Mouse (Mus musculus) liver, embryonic 14.5 days (tissue): ENCODE measurements at regions not wholly inside any gene's neighbourhood (a gene's known extent, or its start where the extent isn't known, plus 50 kb on each side); places are given as distances from the start of the nearest gene placed in this dataset.
A peak's percentile ranks its signal among the peaks of the same experiment; 100 is the strongest.

Experiments
- ATAC-seq: fragments of 200-750 bp; cut with Nextera tagmentation; 2 replicates; pipeline ENCODE4 v1.8.0; 2017; ENCODE audit warnings: moderate number of reproducible peaks, mild to moderate bottlenecking, moderate library complexity; ENCODE audit not compliant: insufficient read depth
- DNase-seq, 3 experiments: peaks; one replicate each; pipeline ENCODE4 v3.0.0-alpha.2; 2012 to 2013; ENCODE audit warnings: low read depth in 3 of 3, low spot score in 3 of 3
- H3K27ac ChIP-seq: fragments of 300-500 bp; sonication (generic); 2 replicates; pipeline ENCODE4 v1.5.1; 2014; ENCODE audit warnings: moderate library complexity, mild to moderate bottlenecking, control low read depth, inconsistent platforms
- H3K27me3 ChIP-seq: fragments of 300-500 bp; sonication (generic); 2 replicates; pipeline ENCODE4 v1.6.1; 2014; ENCODE audit warnings: mild to moderate bottlenecking, low read length, moderate library complexity; ENCODE audit not compliant: control insufficient read depth, insufficient read depth
- H3K36me3 ChIP-seq: fragments of 300-500 bp; sonication (generic); replicated peaks from 2 replicates; pipeline ENCODE4 v1.6.1; 2014; ENCODE audit warnings: low read depth; ENCODE audit not compliant: control insufficient read depth, insufficient read depth
- H3K4me1 ChIP-seq, 2 experiments: fragments of 200-500 bp in 1 of 2; fragments of 300-500 bp in 1 of 2; sonication (generic) in 1 of 2; replicated peaks; 2 replicates each; pipeline ENCODE4 v1.6.1; 2012 to 2014; ENCODE audit warnings: antibody characterized with exemption in 1 of 2, inconsistent platforms in 1 of 2, low read length in 1 of 2; ENCODE audit not compliant: control insufficient read depth in 2 of 2, insufficient read depth in 2 of 2
- H3K4me2 ChIP-seq: fragments of 300-500 bp; sonication (generic); 2 replicates; pipeline ENCODE4 v1.6.1; 2014; ENCODE audit warnings: low read depth, mild to moderate bottlenecking, control low read depth, moderate library complexity
- H3K4me3 ChIP-seq, 2 experiments: fragments of 200-500 bp in 1 of 2; fragments of 300-500 bp in 1 of 2; sonication (generic) in 1 of 2; 2 replicates each; pipeline ENCODE4 v1.5.1; 2012 to 2014; ENCODE audit warnings: low read depth in 2 of 2, low read length in 2 of 2, mild to moderate bottlenecking in 2 of 2, control low read depth in 1 of 2, inconsistent platforms in 1 of 2, moderate library complexity in 1 of 2; ENCODE audit not compliant: insufficient read depth in 1 of 2
- H3K9ac ChIP-seq: fragments of 300-500 bp; sonication (generic); replicated peaks from 2 replicates; pipeline ENCODE4 v1.6.1; 2014; ENCODE audit warnings: mild to moderate bottlenecking, control low read depth, moderate library complexity
- H3K9me3 ChIP-seq: fragments of 300-500 bp; sonication (generic); 2 replicates; pipeline ENCODE4 v1.6.1; 2016; ENCODE audit warnings: low read length, mixed read lengths; ENCODE audit not compliant: control insufficient read depth
- CTCF ChIP-seq: IDR thresholded peaks from 2 replicates; pipeline ENCODE4 v1.5.1; 2016; ENCODE audit warnings: antibody characterized with exemption, low read depth, control low read depth
- EP300 ChIP-seq: IDR thresholded peaks from 2 replicates; pipeline ENCODE4 v1.6.1; 2016; ENCODE audit warnings: antibody characterized with exemption, low read depth
- WGBS: fragments of 180-500 bp; shearing (Covaris S2); extraction: QIAGEN DNeasy Blood & Tissue Kit; methylation state at CpG from one replicate; pipeline ENCODE4 v1.1.7; 2014; ENCODE audit not compliant: insufficient replicate concordance; 5-methylcytosine and 5-hydroxymethylcytosine counted together

DNA sequence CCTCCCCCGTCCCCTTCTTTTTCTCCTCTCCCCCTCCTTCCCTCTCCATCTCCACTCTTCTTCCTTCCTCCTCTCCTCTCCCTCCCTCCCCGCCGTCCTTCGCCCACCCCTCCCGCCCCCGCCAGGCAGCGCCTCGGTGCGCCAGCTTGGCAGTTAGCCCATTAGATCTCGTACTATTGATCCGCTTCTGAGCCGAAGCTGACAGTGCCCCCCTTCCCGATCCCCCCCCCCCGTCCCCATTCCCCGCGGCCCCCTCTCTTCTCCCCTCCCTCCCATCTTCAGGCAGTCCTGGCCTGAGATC is 62.2 kb upstream of the Btrc start:
- H3K36me3 ChIP-seq, result no peaks in the 10 kb centered on the region
- ATAC-seq, result no peak
- H3K4me3 ChIP-seq, result peak overlapping the region in 1 of 2 experiments; percentile 29; a peak in 2 of 4 replicates
- TF ChIP-seq EP300 (no peak), CTCF (no peak)
- H3K9me3 ChIP-seq, result no peaks in the 10 kb centered on the region
- no peaks in the 10 kb centered on the region for H3K4me1 ChIP-seq
- no peak for DNase-seq
- WGBS, result 2% methylated on average over 16 of the region's 16 CpGs
- H3K27ac ChIP-seq, result no peak overlapping the region
- H3K4me2 ChIP-seq, result peak overlapping the region; percentile 56
- H3K9ac ChIP-seq, result no peak overlapping the region
- H3K27me3 ChIP-seq, result peaks cover 69% of the 10 kb centered on the region

DNA sequence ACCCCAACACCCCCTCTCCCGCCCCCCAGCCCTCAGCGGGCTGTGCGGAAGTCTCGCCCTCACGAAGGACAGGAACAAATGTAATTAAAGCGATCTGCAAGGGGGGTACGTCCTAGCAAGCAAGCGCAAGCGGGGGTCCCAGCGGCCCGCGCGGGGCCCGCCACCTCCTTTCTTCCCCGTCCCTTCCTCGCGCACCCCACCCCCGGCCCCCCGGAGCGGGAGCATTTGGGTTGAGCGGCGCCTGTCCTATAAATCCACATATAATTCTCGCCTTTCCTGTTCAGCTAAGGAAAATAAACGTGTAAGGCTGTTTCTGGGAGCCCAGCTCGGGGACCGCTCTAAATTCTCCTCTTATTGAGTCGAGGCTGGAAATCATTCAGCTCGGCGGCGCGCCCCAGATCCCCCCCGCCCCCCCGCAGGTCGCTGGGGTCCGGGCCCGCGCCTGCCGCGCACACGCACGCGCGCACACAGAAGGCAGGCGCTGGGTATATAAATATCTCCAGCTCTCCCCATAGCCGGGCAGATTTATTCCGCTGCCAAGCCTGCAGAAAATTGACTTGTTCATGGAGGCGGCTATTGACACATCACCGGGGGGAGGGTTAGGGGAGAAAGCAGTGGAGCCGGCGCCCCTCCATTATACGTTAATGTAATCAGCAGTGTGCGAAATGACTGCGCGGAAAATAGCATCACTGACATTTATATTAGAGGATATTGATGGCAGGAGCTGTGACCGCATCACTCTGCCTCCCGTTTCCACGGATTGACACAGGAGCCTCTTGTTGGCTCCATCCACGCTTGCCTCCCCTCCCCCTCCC is 61.6 kb upstream of the Btrc start:
- H3K9me3 ChIP-seq, result no peaks in the 10 kb centered on the region
- ATAC-seq (no peak), DNase-seq (no peak)
- H3K4me1 ChIP-seq, result no peaks in the 10 kb centered on the region
- H3K27ac ChIP-seq, result no peak overlapping the region
- no peak overlapping the region for H3K9ac ChIP-seq
- peak overlapping the region; percentile 19 to 29; a peak in 3 of 4 replicates for H3K4me3 ChIP-seq
- H3K27me3 ChIP-seq, result peaks cover 66% of the 10 kb centered on the region
- under 1% methylated on average over 57 of the region's 58 CpGs for WGBS
- TF ChIP-seq EP300, result no peak
- TF ChIP-seq CTCF, result no peak
- H3K4me2 ChIP-seq, result peak overlapping the region; percentile 56
- H3K36me3 ChIP-seq, result no peaks in the 10 kb centered on the region

DNA sequence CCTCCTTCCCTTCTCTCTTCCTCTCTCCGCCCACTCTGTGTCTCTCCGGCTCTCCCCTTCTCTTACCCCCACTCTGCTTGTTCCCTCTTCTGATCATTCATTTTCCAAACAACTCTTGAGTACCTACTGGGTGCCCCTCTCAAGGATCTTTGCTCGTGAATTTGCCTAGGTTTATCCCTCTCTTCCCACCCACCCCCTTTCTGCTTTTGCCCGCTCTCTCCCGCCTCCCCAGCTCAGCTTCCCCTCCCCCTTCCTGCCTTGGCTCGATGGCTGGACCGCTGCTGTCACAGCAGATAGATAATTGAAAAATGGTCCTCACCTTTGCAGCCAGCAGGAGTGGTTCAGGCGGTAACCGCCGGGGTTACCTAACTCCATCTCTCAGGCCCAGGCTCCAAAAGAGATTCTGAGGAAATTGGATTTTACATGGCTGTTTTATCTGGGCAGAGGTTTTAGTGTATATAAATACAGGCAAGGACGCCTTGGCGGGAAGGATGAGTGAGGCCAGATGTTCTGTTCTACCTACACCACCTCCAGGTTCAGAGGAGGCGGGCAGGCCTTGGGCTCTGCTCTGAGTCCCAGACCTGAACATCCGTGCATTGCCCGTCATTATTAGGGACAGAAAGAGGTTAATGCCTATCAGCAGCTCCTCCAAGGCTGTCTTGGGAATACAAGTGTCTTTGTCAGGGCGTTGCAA is 60.8 kb upstream of the Btrc start:
- no peak for ATAC-seq
- DNase-seq, result no peak
- no peaks in the 10 kb centered on the region for H3K9me3 ChIP-seq
- H3K27me3 ChIP-seq, result peaks cover 59% of the 10 kb centered on the region
- H3K36me3 ChIP-seq, result no peaks in the 10 kb centered on the region
- H3K4me2 ChIP-seq, result peak overlapping the region; percentile 56
- H3K27ac ChIP-seq, result no peak overlapping the region
- peaks cover 0 to under 1% of the 10 kb centered on the region in 2 experiments; a peak in 1 of 4 replicates for H3K4me1 ChIP-seq
- H3K9ac ChIP-seq, result no peak overlapping the region
- 8% methylated on average over 16 of the region's 16 CpGs for WGBS
- H3K4me3 ChIP-seq, result peak overlapping the region in 1 of 2 experiments; percentile 19; a peak in 2 of 4 replicates
- TF ChIP-seq EP300, result no peak
- no peak for TF ChIP-seq CTCF

DNA sequence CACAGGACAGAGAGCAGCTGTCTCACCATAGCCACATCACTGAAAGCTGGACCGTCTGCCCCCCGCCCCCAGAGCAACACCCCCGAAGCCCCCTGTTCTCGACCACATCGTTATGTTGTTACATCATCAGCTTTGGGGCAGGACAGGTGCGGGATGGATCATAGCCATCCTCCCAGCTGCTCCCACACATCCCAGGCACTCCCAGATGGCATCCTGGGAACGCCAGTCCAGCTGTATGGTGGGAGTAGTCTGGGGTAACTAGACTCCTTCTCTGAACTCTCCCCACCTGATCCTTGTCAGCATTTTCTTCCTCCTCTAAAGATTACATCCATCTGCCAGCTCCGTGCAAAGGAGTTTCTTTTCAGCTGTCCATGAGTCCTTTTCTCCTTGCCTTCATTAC is 59.0 kb upstream of the Btrc start:
- H3K4me1 ChIP-seq, result peaks cover 0 to 2% of the 10 kb centered on the region in 2 experiments; a peak in 2 of 4 replicates
- no peak overlapping the region for H3K4me2 ChIP-seq
- WGBS, result 19% methylated on average over 8 of the region's 8 CpGs
- H3K36me3 ChIP-seq, result no peaks in the 10 kb centered on the region
- TF ChIP-seq EP300 (no peak), CTCF (no peak)
- no peak overlapping the region for H3K9ac ChIP-seq
- no peaks in the 10 kb centered on the region for H3K9me3 ChIP-seq
- ATAC-seq (no peak), DNase-seq (no peak)
- H3K27ac ChIP-seq, result no peak overlapping the region
- no peak overlapping the region for H3K4me3 ChIP-seq
- H3K27me3 ChIP-seq, result peaks cover 51% of the 10 kb centered on the region
